Mouse (Mus musculus) spleen, adult 2 months (tissue): ENCODE measurements around the gene Lrrc59. TPM values are rescaled to one million over a fixed set of nuclear protein-coding genes. Genes with fewer than 3 reads are reported as not detected.

ENCODE experiments used
- DNase-seq, 2 experiments: peaks; one replicate each; pipeline versions ENCODE4 v3.0.0 to v3.0.0-alpha.2; 2012 to 2021; ENCODE audit warnings: low spot score in 2 of 2, low read depth in 1 of 2
- H3K27ac ChIP-seq: fragments of 200-500 bp; 2 replicates; pipeline ENCODE4 v1.5.1; 2012; ENCODE audit warnings: low read length, inconsistent platforms; ENCODE audit not compliant: insufficient read depth
- H3K27me3 ChIP-seq: fragments of 200-500 bp; 2 replicates; pipeline ENCODE4 v1.6.1; 2012; ENCODE audit warnings: mild to moderate bottlenecking, moderate library complexity, low read length, inconsistent platforms; ENCODE audit not compliant: control insufficient read depth, insufficient read depth
- H3K36me3 ChIP-seq: fragments of 200-500 bp; 2 replicates; pipeline ENCODE4 v1.6.1; 2012; ENCODE audit warnings: mild to moderate bottlenecking, low read length, inconsistent platforms; ENCODE audit not compliant: control insufficient read depth, insufficient read depth
- H3K4me1 ChIP-seq: fragments of 200-500 bp; 2 replicates; pipeline ENCODE4 v1.6.1; 2011; ENCODE audit warnings: inconsistent platforms; ENCODE audit not compliant: control insufficient read depth, insufficient read depth, insufficient read length
- H3K4me3 ChIP-seq: fragments of 200-500 bp; 2 replicates; pipeline ENCODE4 v1.5.1; 2011; ENCODE audit warnings: mild to moderate bottlenecking, inconsistent platforms; ENCODE audit not compliant: insufficient read depth, insufficient read length; ENCODE audit errors: extremely low read depth
- CTCF ChIP-seq: fragments of 200-500 bp; IDR thresholded peaks from 2 replicates; pipeline ENCODE4 v1.5.1; 2011; ENCODE audit warnings: mild to moderate bottlenecking, inconsistent platforms; ENCODE audit not compliant: insufficient read depth, insufficient read length, insufficient replicate concordance; ENCODE audit errors: extremely low read depth
- POLR2A ChIP-seq: fragments of 200-500 bp; IDR thresholded peaks from 2 replicates; pipeline ENCODE4 v1.6.1; 2011; ENCODE audit warnings: low read depth, low read length, inconsistent platforms
- whole genome bisulfite sequencing: fragments of 180-500 bp; shearing (Covaris S2); methylation state at CpG from one replicate; pipeline ENCODE4 v1.1.7; 2018; 5-methylcytosine and 5-hydroxymethylcytosine counted together
- polyA plus RNA-seq: library from polyadenylated mRNA; depleted of rRNA; stranded (reverse); fragments of >200 nt; gene quantifications from 2 replicates; pipeline ENCODE4 v1.2.3, GENCODE M21; 2012

The Lrrc59 gene
- polyA plus RNA-seq, 1 experiment = 29.3 TPM

DNA sequence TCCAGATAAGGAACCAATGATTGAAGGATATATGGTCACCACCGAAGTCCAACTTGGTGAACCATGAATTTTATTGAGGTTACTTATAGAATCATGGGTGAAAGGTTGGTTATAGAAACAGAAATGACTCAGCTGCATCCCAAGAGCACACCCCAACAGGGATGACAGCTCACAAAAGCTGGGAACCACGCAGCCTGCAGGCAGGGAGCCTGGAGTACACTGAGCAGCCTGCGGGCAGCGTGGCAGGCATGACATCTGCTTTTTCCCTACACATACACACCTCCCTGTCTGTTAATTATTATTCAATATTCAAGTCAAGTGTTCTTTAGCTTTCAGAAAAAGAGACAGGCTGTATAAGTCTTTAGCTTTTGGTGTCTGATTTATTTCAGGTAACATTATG is 15.0 kb upstream of the Lrrc59 start:
- TF ChIP-seq POLR2A = no peak
- TF ChIP-seq CTCF = no peak
- H3K4me1 ChIP-seq = peaks cover 4% of the 10 kb centered on the region; the same call in 1 of the 2 replicates
- no peak for DNase-seq
- 94% methylated on average over 4 of the region's 4 CpGs for WGBS
- H3K27ac ChIP-seq = no peak overlapping the region
- H3K27me3 ChIP-seq = no peaks in the 10 kb centered on the region
- no peak overlapping the region for H3K4me3 ChIP-seq
- no peaks in the 10 kb centered on the region for H3K36me3 ChIP-seq

DNA sequence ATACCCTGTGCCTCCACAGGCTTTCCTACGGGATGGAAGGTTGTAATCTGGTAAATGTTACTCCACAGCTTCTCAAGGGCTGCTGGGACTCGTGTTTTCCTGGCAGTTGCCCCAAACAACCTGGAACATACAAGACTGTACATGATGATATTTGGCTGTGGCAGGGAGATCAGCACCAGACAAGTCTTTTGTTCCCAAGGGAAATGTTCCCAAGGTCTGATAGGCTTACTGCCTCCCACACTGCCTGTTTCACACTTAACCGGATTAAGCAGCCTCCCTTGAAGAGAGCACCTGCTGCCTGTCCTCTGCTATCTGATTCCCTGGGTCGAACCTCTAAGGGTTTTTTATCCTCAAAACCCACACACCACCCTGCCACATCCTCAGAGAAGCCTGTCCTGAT is 14.1 kb upstream of the Lrrc59 start:
- H3K27ac ChIP-seq = no peak overlapping the region
- H3K36me3 ChIP-seq = no peaks in the 10 kb centered on the region
- no peak for TF ChIP-seq POLR2A
- no peak for TF ChIP-seq CTCF
- 63% methylated on average over 4 of the region's 4 CpGs for WGBS
- no peaks in the 10 kb centered on the region for H3K27me3 ChIP-seq
- no peak overlapping the region for H3K4me3 ChIP-seq
- DNase-seq = no peak
- peaks cover 4% of the 10 kb centered on the region; the same call in 1 of the 2 replicates for H3K4me1 ChIP-seq

DNA sequence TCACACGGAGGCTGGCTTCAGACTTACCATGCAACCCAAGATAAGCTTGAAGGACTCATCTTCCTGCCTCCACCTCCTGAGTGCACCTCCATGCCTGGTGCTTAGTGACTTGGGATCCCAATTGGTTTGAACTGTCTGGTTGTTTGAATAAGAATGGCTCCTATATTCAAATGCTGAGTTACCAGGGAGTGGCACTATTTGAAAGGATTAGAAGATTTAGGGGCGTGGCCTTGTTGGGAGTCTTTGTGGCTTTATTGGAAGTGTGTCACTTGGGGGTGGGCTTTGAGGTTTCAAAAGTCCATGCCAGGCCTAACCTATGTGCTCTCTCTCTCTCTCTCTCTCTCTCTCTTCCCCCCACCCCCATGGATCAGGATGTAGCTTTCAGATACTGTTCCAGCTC is 11.9 kb upstream of the Lrrc59 start:
- Histone ChIP-seq H3K36me3 (no peaks in the 10 kb centered on the region), H3K4me3 (no peak overlapping the region), H3K27me3 (no peaks in the 10 kb centered on the region), H3K4me1 (no peaks in the 10 kb centered on the region; the same call in 1 of the 2 replicates), H3K27ac (no peak overlapping the region)
- TF ChIP-seq POLR2A (no peak), CTCF (no peak)
- no peak for DNase-seq
- 90% methylated on average over 2 of the region's 2 CpGs for WGBS

DNA sequence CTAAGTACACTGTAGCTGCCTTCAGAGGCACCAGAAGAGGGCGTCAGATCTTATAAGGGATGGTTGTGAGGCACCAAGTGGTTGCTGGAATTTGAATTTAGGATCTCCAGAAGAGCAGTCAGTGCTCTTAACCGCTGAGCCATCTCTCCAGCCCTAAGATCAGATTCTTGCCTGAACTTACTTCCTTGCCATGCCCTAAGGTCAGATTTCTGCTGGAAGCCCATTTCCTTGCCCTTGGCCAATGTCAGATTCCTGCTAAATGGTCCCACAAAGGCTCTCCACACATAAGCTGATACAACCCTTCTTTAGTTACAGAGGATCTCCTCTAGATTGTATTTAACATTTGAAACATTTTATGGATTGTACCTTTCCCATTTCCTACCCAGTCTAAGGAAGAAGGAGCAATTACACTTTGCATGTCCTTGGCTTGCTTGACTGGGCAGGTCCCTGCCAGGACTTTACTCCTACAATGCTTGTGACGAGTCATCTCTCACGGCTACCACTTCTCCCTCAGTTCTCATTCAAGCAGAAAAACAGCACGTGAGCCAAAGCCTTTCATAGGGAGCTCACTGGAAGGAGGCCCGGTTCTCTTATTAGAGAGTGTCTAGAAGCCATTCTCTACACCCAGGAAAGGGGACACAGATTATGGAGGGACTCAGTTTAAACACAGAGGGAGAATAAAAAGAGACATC is 8.7 kb upstream of the Lrrc59 start:
- Histone ChIP-seq H3K4me3 (no peak overlapping the region), H3K27ac (no peak overlapping the region), H3K27me3 (no peaks in the 10 kb centered on the region), H3K4me1 (no peaks in the 10 kb centered on the region), H3K36me3 (no peaks in the 10 kb centered on the region)
- no peak for DNase-seq
- 60% methylated on average over 6 of the region's 6 CpGs for WGBS
- no peak for TF ChIP-seq POLR2A

DNA sequence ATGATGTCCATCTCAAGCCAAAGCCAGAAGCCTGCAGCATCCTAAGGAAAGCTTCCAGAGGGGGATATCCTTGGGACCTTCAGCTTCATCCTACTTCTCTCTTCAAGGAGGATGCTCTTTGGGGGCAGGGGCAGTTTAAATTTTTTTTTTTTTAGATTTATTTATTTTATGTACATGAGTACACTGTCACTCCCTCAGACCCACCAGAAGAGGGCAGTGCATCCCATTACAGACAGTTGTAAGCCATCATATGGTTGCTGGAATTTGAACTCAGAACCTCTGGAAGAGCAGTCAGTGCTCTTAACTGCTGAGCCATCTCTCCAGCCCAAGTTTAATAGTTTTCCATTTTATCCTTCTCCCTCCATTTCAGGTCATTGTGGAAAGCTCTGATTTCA is 8.1 kb upstream of the Lrrc59 start:
- Histone ChIP-seq H3K4me1 (no peaks in the 10 kb centered on the region), H3K36me3 (no peaks in the 10 kb centered on the region), H3K4me3 (no peak overlapping the region), H3K27ac (no peak overlapping the region), H3K27me3 (no peaks in the 10 kb centered on the region)
- DNase-seq = no peak
- TF ChIP-seq POLR2A (no peak), CTCF (no peak)

DNA sequence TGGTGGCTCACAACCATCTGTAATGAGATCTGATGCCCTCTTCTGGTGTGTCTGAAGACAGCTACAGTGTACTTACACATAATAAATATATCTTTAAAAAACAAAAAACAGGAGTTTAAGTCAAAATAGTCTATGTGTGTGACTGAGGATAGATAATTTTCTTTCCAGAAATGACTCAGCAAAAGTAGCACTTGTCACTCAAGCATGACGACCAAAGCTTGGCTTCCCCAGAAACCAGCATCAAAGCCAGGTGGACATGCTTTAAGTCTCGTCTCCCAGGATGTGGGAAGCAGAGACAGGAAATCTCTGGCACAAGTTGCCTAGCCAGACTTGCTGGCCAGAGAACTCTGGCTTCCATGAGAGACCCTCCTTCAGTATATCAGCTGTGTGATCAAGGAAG is 7.4 kb upstream of the Lrrc59 start:
- H3K4me3 ChIP-seq = no peak overlapping the region
- WGBS = 14% methylated on average over 2 of the region's 2 CpGs
- H3K27ac ChIP-seq = no peak overlapping the region
- no peaks in the 10 kb centered on the region for H3K4me1 ChIP-seq
- no peaks in the 10 kb centered on the region for H3K27me3 ChIP-seq
- TF ChIP-seq POLR2A = no peak
- no peak for TF ChIP-seq CTCF
- H3K36me3 ChIP-seq = no peaks in the 10 kb centered on the region
- DNase-seq = no peak

DNA sequence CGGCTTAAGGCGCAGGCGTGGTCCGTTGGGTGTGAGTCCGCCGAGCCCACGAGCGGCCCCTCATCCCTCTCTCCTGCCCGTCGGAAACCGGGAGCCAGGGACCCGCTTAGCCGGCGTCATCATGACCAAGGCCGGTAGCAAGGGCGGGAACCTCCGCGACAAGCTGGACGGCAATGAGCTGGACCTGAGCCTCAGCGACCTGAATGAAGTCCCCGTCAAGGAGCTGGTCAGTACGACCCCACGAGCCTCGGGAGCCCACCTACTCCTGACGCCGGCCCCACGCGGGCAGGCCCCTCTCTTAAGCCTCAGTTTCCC is 274 bp downstream of the Lrrc59 start:
- peaks cover 6% of the 10 kb centered on the region; the same call in 1 of the 2 replicates for H3K4me1 ChIP-seq
- no peak for DNase-seq
- peak overlapping the region; percentile 37 for H3K27ac ChIP-seq
- peaks cover 19% of the 10 kb centered on the region for H3K36me3 ChIP-seq
- peak overlapping the region; percentile 74 for H3K4me3 ChIP-seq
- 0% methylated on average over 25 of the region's 28 CpGs for WGBS
- TF ChIP-seq POLR2A (no peak), CTCF (no peak)
- H3K27me3 ChIP-seq = no peaks in the 10 kb centered on the region
